Mouse (Mus musculus): ENCODE data around the gene Tex29. TPM values are rescaled to one million over a fixed set of nuclear protein-coding genes. Genes with fewer than 3 reads are reported as not detected.

Gene Tex29
- not detected for total RNA-seq (2023)

GRCm38 (mm10) chr8:11840174-11840573, at the start of gene Tex29:
TSS of gene Tex29 (plus strand) at chr8:11840474.

Other genes starting within 250 kb of the Tex29 start
- gene Ankrd10, start 204.7 kb upstream of the Tex29 start, total RNA-seq (2023) = 102 TPM
- gene 1700016D06Rik, start 139.4 kb upstream of the Tex29 start, total RNA-seq (2023) = not detected
- 55.5 TPM for gene Arhgef7, start 112.8 kb upstream of the Tex29 start, total RNA-seq (2023)